Mouse (Mus musculus) embryonic facial prominence, embryonic 12.5 days (tissue): ENCODE measurements around the gene Arid5b. TPM values are rescaled to one million over a fixed set of nuclear protein-coding genes. Genes with fewer than 3 reads are reported as not detected.

ENCODE experiments used
- ATAC-seq: fragments of 200-750 bp; cut with Nextera tagmentation; 2 replicates; pipeline ENCODE4 v1.8.0; 2017; ENCODE audit not compliant: insufficient number of reproducible peaks, insufficient read depth, low FRiP score, low TSS enrichment
- H3K27ac ChIP-seq: fragments of 300-500 bp; sonication (generic); 2 replicates; pipeline ENCODE4 v1.5.1; 2016; ENCODE audit warnings: mild to moderate bottlenecking
- H3K27me3 ChIP-seq: fragments of 300-500 bp; sonication (generic); 2 replicates; pipeline ENCODE4 v1.6.1; 2016; ENCODE audit warnings: mild to moderate bottlenecking, moderate library complexity
- H3K36me3 ChIP-seq: fragments of 300-500 bp; sonication (generic); 2 replicates; pipeline ENCODE4 v1.6.1; 2016; ENCODE audit warnings: mild to moderate bottlenecking
- H3K4me1 ChIP-seq: fragments of 300-500 bp; sonication (generic); 2 replicates; pipeline ENCODE4 v1.6.1; 2016
- H3K4me2 ChIP-seq: fragments of 300-500 bp; sonication (generic); replicated peaks from 2 replicates; pipeline ENCODE4 v1.6.1; 2016; ENCODE audit warnings: mild to moderate bottlenecking, moderate library complexity
- H3K4me3 ChIP-seq: fragments of 300-500 bp; sonication (generic); 2 replicates; pipeline ENCODE4 v1.5.1; 2016; ENCODE audit warnings: mild to moderate bottlenecking
- H3K9ac ChIP-seq: fragments of 300-500 bp; sonication (generic); 2 replicates; pipeline ENCODE4 v1.6.1; 2016; ENCODE audit warnings: mild to moderate bottlenecking, moderate library complexity
- H3K9me3 ChIP-seq: fragments of 300-500 bp; sonication (generic); 2 replicates; pipeline ENCODE4 v1.6.1; 2016; ENCODE audit warnings: mild to moderate bottlenecking, moderate library complexity
- WGBS: fragments of 180-500 bp; shearing (Covaris S2); methylation state at CpG from one replicate; pipeline ENCODE4 v1.1.7; 2016; 5-methylcytosine and 5-hydroxymethylcytosine counted together
- polyA plus RNA-seq: library from polyadenylated mRNA; unstranded; fragments of >200 nt; fragmentation: Nextera tagmentation; extraction: Ambion mirVana; gene quantifications from 2 replicates; pipeline ENCODE4 v1.2.1, GENCODE M21; 2016

Gene Arid5b
- polyA plus RNA-seq, 1 experiment from 2014 or later: 50.9 TPM

DNA sequence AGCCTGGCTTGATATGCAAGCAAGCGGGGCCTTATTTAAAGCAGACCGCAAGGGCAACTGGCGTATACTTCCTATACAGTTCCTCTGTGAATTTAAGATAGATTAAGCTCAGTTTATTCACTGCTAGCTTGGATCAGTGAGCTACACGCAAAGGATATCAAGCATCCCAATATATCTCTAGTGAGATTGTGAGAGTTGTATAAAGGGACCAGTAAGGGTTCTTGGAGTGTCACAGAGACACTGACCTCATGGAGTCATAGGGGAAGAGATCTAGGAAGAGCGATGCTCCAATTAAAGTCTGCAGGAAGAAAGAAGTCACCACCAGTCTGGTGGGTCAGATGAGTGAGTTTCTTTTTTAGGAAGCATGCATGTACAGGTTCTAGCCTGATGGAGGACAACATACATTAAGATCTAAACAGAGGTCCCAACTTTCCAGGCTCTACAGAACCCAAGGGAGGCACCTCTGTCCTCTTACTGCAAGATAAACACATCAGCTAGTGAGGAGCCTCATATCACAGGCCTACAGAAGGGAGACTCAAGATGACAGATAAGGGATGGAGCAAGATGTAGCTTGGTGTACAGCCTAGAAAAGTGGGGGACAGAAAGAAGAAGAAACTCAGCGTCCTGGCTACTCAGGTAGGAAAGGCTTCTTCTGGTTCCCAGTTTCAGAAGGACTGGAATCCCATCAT lies 123.0 kb downstream of the Arid5b start:
- H3K9me3 ChIP-seq: 0 out of 2 replicates have a peak, but pooled peaks cover 7% of the 10 kb centered on the region
- no peak overlapping the region for H3K9ac ChIP-seq
- no peak overlapping the region for H3K4me2 ChIP-seq
- no peak overlapping the region for H3K27ac ChIP-seq
- H3K4me3 ChIP-seq: no peak overlapping the region
- 0 out of 2 replicates have a peak, but pooled peaks cover 3% of the 10 kb centered on the region for H3K36me3 ChIP-seq
- H3K27me3 ChIP-seq: no peaks in the 10 kb centered on the region
- no peaks in the 10 kb centered on the region; the same call in 1 of the 2 replicates for H3K4me1 ChIP-seq
- ATAC-seq: no peak
- 93% methylated on average over 6 of the region's 6 CpGs for WGBS

DNA sequence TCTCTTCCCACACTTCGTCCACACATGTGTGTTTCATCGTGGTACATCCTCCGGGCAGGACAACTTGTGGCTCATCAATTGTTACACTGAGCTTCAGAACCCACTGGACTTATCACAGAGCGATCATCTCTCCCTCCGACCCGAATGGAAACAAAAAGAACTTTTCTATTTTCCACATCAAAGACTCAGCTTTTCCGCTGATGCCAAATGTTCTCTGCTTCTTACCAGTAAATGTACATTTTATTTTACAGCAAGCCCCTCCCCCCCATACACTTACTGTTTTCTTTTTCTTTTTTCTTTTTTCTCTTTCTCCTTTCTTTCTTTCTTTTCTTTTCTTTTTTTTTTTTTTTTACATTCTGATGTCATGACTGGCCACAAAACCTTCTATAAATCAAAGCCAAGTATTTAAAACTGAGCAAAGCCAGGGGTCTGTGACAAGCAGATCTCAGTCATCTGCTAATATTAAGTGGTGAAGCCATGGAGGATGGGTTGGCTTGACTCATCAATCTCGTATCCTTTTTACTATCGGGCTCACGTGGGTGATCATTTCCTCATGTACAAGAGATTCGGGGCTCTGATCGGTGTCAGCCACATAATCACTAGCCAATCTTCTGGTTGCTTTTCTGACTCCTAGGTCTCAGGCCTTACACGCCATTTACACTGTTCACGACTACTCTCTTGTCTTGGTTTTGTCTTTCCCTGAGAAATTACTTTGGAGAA lies 124.3 kb downstream of the Arid5b start:
- Histone ChIP-seq H3K4me1 (no peaks in the 10 kb centered on the region; the same call in 1 of the 2 replicates), H3K4me2 (no peak overlapping the region), H3K27me3 (no peaks in the 10 kb centered on the region), H3K27ac (no peak overlapping the region), H3K9ac (no peak overlapping the region), H3K36me3 (0 out of 2 replicates have a peak, but pooled peaks cover 3% of the 10 kb centered on the region), H3K4me3 (no peak overlapping the region), H3K9me3 (0 out of 2 replicates have a peak, but pooled peaks cover 7% of the 10 kb centered on the region)
- 88% methylated on average over 14 of the region's 14 CpGs for WGBS
- no peak for ATAC-seq

DNA sequence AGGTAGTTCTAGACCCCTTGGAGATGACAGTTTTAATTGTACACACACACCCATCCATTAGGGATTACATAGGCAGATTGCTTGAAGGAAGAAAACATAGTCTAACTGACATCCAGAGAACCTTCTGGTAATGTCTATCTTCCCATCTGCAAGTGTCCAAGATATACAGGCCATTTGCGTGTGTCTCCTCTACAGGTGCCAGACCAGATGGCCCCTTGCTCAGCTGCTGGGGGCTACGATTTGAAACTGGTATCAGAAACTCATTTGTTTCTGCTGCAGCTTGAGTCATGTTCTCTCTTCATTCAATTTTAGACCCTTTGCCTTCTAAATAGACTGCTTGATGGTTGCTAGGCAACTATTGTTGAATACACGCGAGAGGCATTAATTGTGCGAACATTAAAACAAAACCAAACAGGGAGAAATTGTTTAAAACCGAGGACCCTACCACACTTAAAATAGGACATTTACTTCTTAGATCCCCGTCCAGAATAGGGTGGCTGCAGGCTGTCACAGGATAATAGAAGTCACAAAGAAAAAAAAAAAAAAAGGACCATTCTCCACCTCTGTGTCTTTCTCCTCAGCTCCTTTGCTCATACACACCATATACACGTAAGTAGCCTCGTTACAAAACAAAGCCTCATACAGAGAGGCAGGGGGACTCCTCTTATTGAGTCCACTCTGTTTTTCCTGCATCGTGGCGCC lies 125.0 kb downstream of the Arid5b start:
- Histone ChIP-seq H3K36me3 (0 out of 2 replicates have a peak, but pooled peaks cover 3% of the 10 kb centered on the region), H3K27me3 (no peaks in the 10 kb centered on the region), H3K27ac (no peak overlapping the region), H3K9ac (no peak overlapping the region), H3K4me2 (no peak overlapping the region), H3K4me1 (peaks cover under 1% of the 10 kb centered on the region; the same call in 1 of the 2 replicates), H3K9me3 (0 out of 2 replicates have a peak, but pooled peaks cover 7% of the 10 kb centered on the region), H3K4me3 (no peak overlapping the region)
- 81% methylated on average over 11 of the region's 11 CpGs for WGBS
- ATAC-seq: no peak

DNA sequence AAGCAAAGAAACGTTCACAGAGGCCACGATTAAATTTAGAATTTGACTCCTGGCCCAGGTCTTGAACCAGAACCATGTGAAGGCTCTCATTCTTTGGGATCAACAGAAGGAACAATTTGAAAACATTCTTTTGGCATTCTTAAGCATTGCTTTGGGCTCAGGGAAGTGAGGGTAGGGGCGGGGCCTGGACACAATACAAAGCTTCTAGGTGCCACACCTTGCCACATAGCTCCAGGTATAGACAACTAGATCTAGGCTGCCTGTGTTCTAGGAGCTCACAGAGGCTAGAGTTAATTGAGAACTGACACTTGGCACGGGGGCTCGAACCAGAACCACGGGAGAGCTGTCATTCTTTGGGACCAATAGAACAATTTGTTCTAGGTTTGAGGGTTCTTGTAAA lies 130.0 kb downstream of the Arid5b start:
- Histone ChIP-seq H3K4me2 (no peak overlapping the region), H3K36me3 (0 out of 2 replicates have a peak, but pooled peaks cover 3% of the 10 kb centered on the region), H3K9me3 (0 out of 2 replicates have a peak, but pooled peaks cover 7% of the 10 kb centered on the region), H3K4me1 (peaks cover 23% of the 10 kb centered on the region; the same call in 1 of the 2 replicates), H3K27me3 (no peaks in the 10 kb centered on the region), H3K9ac (no peak overlapping the region), H3K27ac (no peak overlapping the region), H3K4me3 (no peak overlapping the region)
- WGBS: 74% methylated on average over 6 of the region's 6 CpGs
- ATAC-seq: no peak

DNA sequence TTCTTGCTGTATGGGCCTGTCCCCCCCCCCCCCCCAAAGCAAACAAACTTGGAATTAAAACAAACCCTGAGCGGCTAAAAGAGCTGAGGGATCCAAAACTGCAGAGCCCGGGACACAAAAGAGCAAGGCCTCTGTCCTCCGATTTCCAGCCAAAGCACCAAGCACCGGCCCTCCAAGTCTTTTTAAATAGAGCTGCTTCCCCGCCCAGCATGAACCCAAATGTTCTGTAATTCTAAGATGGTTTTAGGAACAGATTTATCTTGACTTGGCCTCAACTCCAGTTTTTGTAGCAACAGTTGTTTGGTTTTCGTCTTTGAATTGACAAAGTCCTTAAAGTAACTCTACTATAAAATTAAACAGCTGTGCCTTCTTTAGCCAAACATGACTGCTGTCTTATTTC lies 130.8 kb downstream of the Arid5b start:
- Histone ChIP-seq H3K9ac (no peak overlapping the region), H3K9me3 (0 out of 2 replicates have a peak, but pooled peaks cover 7% of the 10 kb centered on the region), H3K4me1 (peaks cover 23% of the 10 kb centered on the region; the same call in 1 of the 2 replicates), H3K27ac (peak overlapping the region; percentile 0; the same call in 1 of the 2 replicates), H3K36me3 (0 out of 2 replicates have a peak, but pooled peaks cover 3% of the 10 kb centered on the region), H3K27me3 (no peaks in the 10 kb centered on the region), H3K4me2 (no peak overlapping the region), H3K4me3 (no peak overlapping the region)
- no peak for ATAC-seq
- WGBS: 49% methylated on average over 6 of the region's 6 CpGs

DNA sequence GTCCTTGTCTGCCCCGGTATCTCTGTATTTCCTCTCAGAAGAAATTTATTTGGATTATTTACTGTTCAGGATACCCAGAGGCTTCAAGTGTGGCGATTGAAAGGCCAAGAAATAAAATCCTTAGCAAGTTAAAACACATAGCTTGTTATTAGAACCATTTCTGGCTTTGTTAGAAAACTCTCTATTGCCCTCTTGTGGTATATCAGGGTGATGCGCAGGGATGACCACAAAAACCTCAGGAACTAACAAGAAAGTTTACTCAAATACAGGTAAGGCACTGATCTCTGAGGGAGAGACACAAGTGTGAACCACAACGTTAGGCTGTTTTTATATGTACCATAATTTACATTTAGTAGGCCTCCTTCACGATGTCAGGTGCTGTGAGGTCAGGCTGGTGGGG lies 131.7 kb downstream of the Arid5b start:
- Histone ChIP-seq H3K4me2 (no peak overlapping the region), H3K36me3 (no peaks in the 10 kb centered on the region), H3K4me3 (no peak overlapping the region), H3K27me3 (no peaks in the 10 kb centered on the region), H3K27ac (no peak overlapping the region), H3K9ac (no peak overlapping the region), H3K9me3 (0 out of 2 replicates have a peak, but pooled peaks cover 3% of the 10 kb centered on the region), H3K4me1 (peaks cover 23% of the 10 kb centered on the region; the same call in 1 of the 2 replicates)
- ATAC-seq: no peak
- 13% methylated on average over 5 of the region's 5 CpGs for WGBS

DNA sequence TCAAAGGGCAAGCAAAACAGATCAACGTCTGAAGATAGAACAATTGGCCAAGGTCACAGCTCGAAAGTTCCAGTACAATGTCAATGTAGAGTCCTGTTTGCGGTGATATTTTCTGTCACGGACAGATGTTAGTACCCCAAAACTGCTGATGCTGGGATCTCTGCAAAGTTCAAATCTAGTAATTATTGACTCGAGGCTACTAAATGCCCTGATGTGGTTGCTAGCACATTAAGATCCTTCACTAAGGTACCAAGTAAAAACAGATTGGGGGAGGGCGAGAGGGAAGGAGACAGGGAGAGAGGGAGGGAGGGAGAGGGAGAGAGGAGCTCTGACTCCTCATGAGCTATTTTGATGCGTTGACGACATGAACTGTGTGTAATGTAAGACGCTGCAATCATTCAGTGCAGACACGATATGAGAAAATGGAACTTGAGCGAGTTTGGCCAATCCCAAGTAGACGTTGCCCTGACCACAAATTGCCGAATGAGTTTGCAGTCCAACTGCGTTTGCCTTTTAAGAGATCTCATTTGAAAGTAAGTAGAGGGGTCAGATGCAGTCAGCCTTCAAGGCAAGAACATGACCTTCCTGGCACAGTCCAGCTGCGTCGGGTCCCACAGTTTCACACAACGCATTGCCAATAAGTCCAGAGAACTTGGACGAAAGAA lies 133.1 kb downstream of the Arid5b start:
- no peaks in the 10 kb centered on the region for H3K27me3 ChIP-seq

DNA sequence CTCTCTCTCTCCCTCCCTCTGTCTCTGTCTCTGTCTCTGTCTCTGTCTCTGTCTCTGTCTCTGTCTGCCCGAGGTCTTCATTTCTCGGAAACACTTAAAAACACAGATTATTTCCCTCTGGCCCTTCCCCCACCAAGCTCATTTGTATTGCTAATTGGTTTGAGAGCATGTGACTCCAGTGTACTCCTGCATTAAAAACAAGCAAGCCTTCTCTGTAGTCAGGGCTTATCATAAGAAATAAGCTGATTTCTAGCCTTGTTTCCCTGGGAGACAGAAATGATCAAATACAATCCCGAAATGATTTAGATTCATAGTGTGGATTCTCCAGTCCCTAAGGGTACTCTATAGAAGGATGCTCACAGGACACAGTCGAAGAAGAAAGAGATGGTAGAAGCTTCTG lies 136.0 kb downstream of the Arid5b start:
- WGBS: 75% methylated on average over 4 of the region's 4 CpGs
- H3K4me3 ChIP-seq: no peak overlapping the region
- peaks cover 22% of the 10 kb centered on the region; the same call in 1 of the 2 replicates for H3K4me1 ChIP-seq
- no peak overlapping the region for H3K9ac ChIP-seq
- H3K27me3 ChIP-seq: no peaks in the 10 kb centered on the region
- H3K9me3 ChIP-seq: no peaks in the 10 kb centered on the region
- no peak for ATAC-seq
- peaks cover 5% of the 10 kb centered on the region; the same call in 1 of the 2 replicates for H3K36me3 ChIP-seq
- no peak overlapping the region for H3K27ac ChIP-seq
- no peak overlapping the region for H3K4me2 ChIP-seq

More for the DNA sequence above, 133.1 kb downstream of the Arid5b start:
- Histone ChIP-seq H3K4me1 (peaks cover 23% of the 10 kb centered on the region; the same call in 1 of the 2 replicates), H3K4me2 (no peak overlapping the region), H3K9me3 (no peaks in the 10 kb centered on the region), H3K36me3 (no peaks in the 10 kb centered on the region), H3K27ac (no peak overlapping the region), H3K9ac (no peak overlapping the region), H3K4me3 (no peak overlapping the region)
- ATAC-seq: 0 out of 2 replicates have a peak, but pooled peaks have one; percentile 58
- WGBS: 66% methylated on average over 18 of the region's 18 CpGs

DNA sequence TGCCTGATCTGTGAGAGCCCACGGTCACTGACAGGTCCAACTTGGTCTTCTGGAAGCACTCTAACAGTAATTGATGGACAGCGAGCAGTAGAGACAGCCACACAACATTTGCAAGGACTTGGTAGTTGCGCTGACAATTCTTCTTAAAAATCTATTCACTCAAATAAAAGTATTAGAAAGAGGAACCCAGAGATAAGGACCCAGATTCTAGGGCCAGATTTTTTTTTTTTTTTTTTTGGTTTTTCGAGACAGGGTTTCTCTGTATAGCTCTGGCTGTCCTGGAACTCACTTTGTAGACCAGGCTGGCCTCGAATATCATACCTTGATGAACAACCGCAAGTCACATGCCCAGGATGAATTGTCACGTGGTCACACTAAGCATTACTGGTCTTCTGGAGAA lies 137.0 kb downstream of the Arid5b start:
- no peak overlapping the region for H3K9ac ChIP-seq
- 88% methylated on average over 7 of the region's 7 CpGs for WGBS
- H3K4me2 ChIP-seq: no peak overlapping the region
- H3K27ac ChIP-seq: no peak overlapping the region
- H3K4me3 ChIP-seq: no peak overlapping the region
- no peak for ATAC-seq
- no peaks in the 10 kb centered on the region for H3K27me3 ChIP-seq
- H3K36me3 ChIP-seq: peaks cover 5% of the 10 kb centered on the region; the same call in 1 of the 2 replicates
- H3K4me1 ChIP-seq: peaks cover 27% of the 10 kb centered on the region; the same call in 1 of the 2 replicates
- H3K9me3 ChIP-seq: no peaks in the 10 kb centered on the region

DNA sequence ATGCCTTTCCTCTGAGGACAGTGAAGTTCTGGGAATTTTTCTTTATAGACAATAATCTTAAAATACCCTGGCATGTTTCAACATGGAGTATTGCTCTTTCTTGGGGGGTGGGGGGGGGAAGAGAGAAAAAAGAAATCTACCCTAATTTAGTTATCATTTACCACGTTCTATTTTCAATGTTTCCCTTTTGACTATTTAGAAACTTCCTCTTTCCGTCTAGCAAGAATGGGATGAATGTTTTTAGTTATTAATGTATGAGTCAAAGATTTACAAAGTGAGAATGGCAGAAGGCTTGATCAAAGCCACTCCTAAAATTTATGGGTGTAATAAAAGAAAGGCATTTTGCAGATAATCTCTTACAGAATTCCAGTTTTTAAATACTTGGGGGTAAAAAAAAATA lies 137.7 kb downstream of the Arid5b start:
- no peaks in the 10 kb centered on the region for H3K27me3 ChIP-seq
- 41% methylated on average over 2 of the region's 2 CpGs for WGBS
- H3K4me3 ChIP-seq: no peak overlapping the region
- peaks cover 5% of the 10 kb centered on the region; the same call in 1 of the 2 replicates for H3K36me3 ChIP-seq
- H3K27ac ChIP-seq: 0 out of 2 replicates have a peak overlapping the region, but pooled peaks have one; percentile 1
- H3K4me1 ChIP-seq: peaks cover 25% of the 10 kb centered on the region
- no peak for ATAC-seq
- no peak overlapping the region for H3K9ac ChIP-seq
- H3K9me3 ChIP-seq: no peaks in the 10 kb centered on the region
- no peak overlapping the region for H3K4me2 ChIP-seq

DNA sequence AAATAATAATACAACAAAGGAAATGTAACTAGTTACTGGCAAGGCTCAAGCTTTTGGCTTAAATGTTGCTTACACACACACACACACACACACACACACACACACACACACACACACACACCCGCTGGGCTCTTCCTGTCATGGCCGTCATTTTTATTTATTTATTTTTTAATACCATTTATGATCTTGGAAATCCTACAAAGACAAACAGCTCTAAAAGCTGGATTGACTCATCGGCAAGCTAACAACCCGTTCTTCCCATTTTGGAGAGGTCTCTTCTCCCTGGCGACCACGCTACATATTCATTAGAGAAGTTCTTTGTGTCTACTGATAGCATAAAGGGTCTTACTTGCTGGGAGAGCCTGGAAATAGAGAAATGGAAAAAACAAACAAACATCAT lies 138.2 kb downstream of the Arid5b start:
- no peaks in the 10 kb centered on the region for H3K27me3 ChIP-seq
- no peak overlapping the region for H3K4me3 ChIP-seq
- H3K9me3 ChIP-seq: no peaks in the 10 kb centered on the region
- peaks cover 25% of the 10 kb centered on the region for H3K4me1 ChIP-seq
- 82% methylated on average over 6 of the region's 6 CpGs for WGBS
- peaks cover 5% of the 10 kb centered on the region; the same call in 1 of the 2 replicates for H3K36me3 ChIP-seq
- no peak overlapping the region for H3K9ac ChIP-seq
- no peak for ATAC-seq
- H3K4me2 ChIP-seq: no peak overlapping the region
- H3K27ac ChIP-seq: 0 out of 2 replicates have a peak overlapping the region, but pooled peaks have one; percentile 1
